ENCODE assay signal across 11 mouse cellular contexts in genomic region chr5:63649533-63650464, GRCm38 (mm10). TPM values are rescaled to one million over a fixed set of nuclear protein-coding genes. Genes with fewer than 3 reads are reported as not detected.
DNase-seq lines count a peak whose midpoint lies in the region; ATAC-seq lines count a peak whose summit lies in the region.
"Had no signal": no experiment of that assay in that cellular context is flagged by ENCODE, and none has a peak within 500 bp of the region (broad histone marks: within the 10 kb centered on the region; RNA-seq: fewer than 3 reads in every experiment).

No protein-coding gene starts in this region.

- H3K27me3 ChIP-seq in hindbrain, embryonic 10.5 days (ENCODE audit: insufficient read depth, poor library complexity, severe bottlenecking): peaks cover 50% of the 10 kb centered on the region
- peaks cover 17% of the 10 kb centered on the region for H3K27me3 ChIP-seq in neural tube, embryonic 11.5 days (ENCODE audit: control insufficient read depth, insufficient read depth, low read length)

- intact Hi-C loops in heart, postnatal 10 days (cut with DNase I): no loop called here

- H3K9me3 ChIP-seq in hindbrain, embryonic 10.5 days: no peaks in the 10 kb centered on the region
- H3K9me3 ChIP-seq in neural tube, embryonic 11.5 days (ENCODE audit: control insufficient read depth, low read length): no peaks in the 10 kb centered on the region

- WGBS in hindbrain, embryonic 10.5 days: under 1% methylated on average over 83 of the region's 83 CpGs
- under 1% methylated on average over 78 of the region's 83 CpGs for WGBS in neural tube, embryonic 11.5 days

- peak overlapping the region; percentile 69 for H3K27ac ChIP-seq in hindbrain, embryonic 10.5 days
- no peak overlapping the region for H3K27ac ChIP-seq in neural tube, embryonic 11.5 days (ENCODE audit: low read depth, low read length)

- H3K4me2 ChIP-seq in neural tube, embryonic 11.5 days (ENCODE audit: low read depth): peak overlapping the region; percentile 98

- H3K4me3 ChIP-seq in hindbrain, embryonic 10.5 days: peak overlapping the region; percentile 70
- H3K4me3 ChIP-seq in neural tube, embryonic 11.5 days (ENCODE audit: low read depth, low read length): peak overlapping the region; percentile 57
- H3K4me3 ChIP-seq: erythroblast, embryonic 14.5 days; myocyte had no signal

- DNase-seq in cerebellum, postnatal 10 days: peak; percentile 47 to 49
- no peak for DNase-seq in cerebellum, adult 9-10 months
- DNase-seq in R1 (ENCODE audit: low read depth, low spot score): peak; percentile 46
- DNase-seq in hindbrain, embryonic 10.5 days (ENCODE audit: low spot score): peak; percentile 49
- peak; percentile 25 to 37 for DNase-seq in layer of hippocampus, postnatal 14 days (ENCODE audit: low spot score in 2 of 2)
- DNase-seq in neural tube, embryonic 11.5 days (ENCODE audit: low spot score): peak; percentile 65
- DNase-seq in urinary bladder, postnatal 25 days (ENCODE audit: low spot score): no peak
- no peak for DNase-seq in heart, postnatal 10 days

- H3K4me1 ChIP-seq in hindbrain, embryonic 10.5 days (replicated peaks): peaks cover 19% of the 10 kb centered on the region
- no peaks in the 10 kb centered on the region for H3K4me1 ChIP-seq in neural tube, embryonic 11.5 days (ENCODE audit: control insufficient read depth, insufficient read depth, low read length)

- peak; percentile 66 for ATAC-seq in neural tube, embryonic 11.5 days (ENCODE audit: insufficient read depth, low FRiP score, low TSS enrichment)

- no peaks in the 10 kb centered on the region for H3K36me3 ChIP-seq in hindbrain, embryonic 10.5 days
- H3K36me3 ChIP-seq in neural tube, embryonic 11.5 days (ENCODE audit: control insufficient read depth, insufficient read depth, low read length): no peaks in the 10 kb centered on the region

- peak overlapping the region; percentile 57 for H3K9ac ChIP-seq in neural tube, embryonic 11.5 days (ENCODE audit: low read length)

RNA-seq across cellular contexts. Expression of gene Nwd2, which starts 0.9 kb away (rescaled TPM):
- 0.88 and 1.6 TPM in 2 replicates for polyA plus RNA-seq in hindbrain, embryonic 10.5 days (2016; fragmentation: Nextera tagmentation; extraction: Ambion mirVana)
- total RNA-seq in layer of hippocampus, postnatal 14 days (2021): 10 to 100 TPM; 24.3 to 30.8 TPM
- polyA plus RNA-seq in neural tube, embryonic 11.5 days (2014; fragmentation: Nextera tagmentation; extraction: Ambion mirVana): 5.4 and 5.6 TPM in 2 replicates
- not detected for total RNA-seq in heart, postnatal 10 days (2021)
- polyA plus RNA-seq: C2C12; erythroblast, embryonic 14.5 days had no signal

Comparison
In these comparisons a context has a peak if more than half of its experiments do, and no peak if none do; other contexts are left out.
1. DNase-seq: peak in cerebellum, postnatal 10 days (2 of 2), R1 (single experiment), hindbrain, embryonic 10.5 days (single experiment), layer of hippocampus, postnatal 14 days (2 of 2) and neural tube, embryonic 11.5 days (single experiment); none in cerebellum, adult 9-10 months (single experiment), urinary bladder, postnatal 25 days (single experiment) and heart, postnatal 10 days (0 of 2).
2. RNA of gene Nwd2, which starts 0.9 kb away (total RNA-seq): 24.3 to 30.8 TPM in layer of hippocampus, postnatal 14 days; not detected in heart, postnatal 10 days; every median in the first group is over 10 times any median in the second.